Mouse (Mus musculus) liver, adult 2 months (tissue): ENCODE data around the gene Cdh23. TPM values are rescaled to one million over a fixed set of nuclear protein-coding genes. Genes with fewer than 3 reads are reported as not detected.

Experiments
- DNase-seq: peaks from one replicate; pipeline ENCODE4 v3.0.0-alpha.2; 2011; ENCODE audit warnings: low read depth, low spot score; ENCODE audit errors: extremely low read depth
- H3K27ac ChIP-seq: fragments of 200-500 bp; replicated peaks from 2 replicates; pipeline ENCODE4 v1.5.1; 2012; ENCODE audit warnings: low read depth, mild to moderate bottlenecking, control low read depth, inconsistent platforms, low read length; ENCODE audit not compliant: insufficient read depth
- H3K27me3 ChIP-seq: fragments of 200-500 bp; 2 replicates; pipeline ENCODE4 v1.6.1; 2012; ENCODE audit warnings: mild to moderate bottlenecking, moderate library complexity, low read length, inconsistent platforms; ENCODE audit not compliant: control insufficient read depth, insufficient read depth
- H3K36me3 ChIP-seq: fragments of 200-500 bp; 2 replicates; pipeline ENCODE4 v1.6.1; 2012; ENCODE audit warnings: low read length, inconsistent platforms; ENCODE audit not compliant: control insufficient read depth, insufficient read depth
- H3K4me1 ChIP-seq: fragments of 200-500 bp; 2 replicates; pipeline ENCODE4 v1.6.1; 2011; ENCODE audit warnings: low read length; ENCODE audit not compliant: control insufficient read depth, insufficient read depth
- H3K4me3 ChIP-seq: fragments of 200-500 bp; 2 replicates; pipeline ENCODE4 v1.5.1; 2011; ENCODE audit warnings: low read depth, mild to moderate bottlenecking, control low read depth, low read length, moderate library complexity; ENCODE audit not compliant: insufficient read depth
- H3K79me2 ChIP-seq: fragments of 200-500 bp; 2 replicates; pipeline ENCODE4 v1.6.1; 2012; ENCODE audit warnings: inconsistent platforms, mild to moderate bottlenecking, low read length, moderate library complexity; ENCODE audit not compliant: control insufficient read depth, insufficient read depth
- H3K9ac ChIP-seq: fragments of 200-500 bp; 2 replicates; pipeline ENCODE4 v1.6.1; 2012; ENCODE audit warnings: low read depth, mild to moderate bottlenecking, control low read depth, inconsistent platforms, low read length
- CTCF ChIP-seq: fragments of 200-500 bp; IDR thresholded peaks from 2 replicates; pipeline ENCODE4 v1.5.1; 2011; ENCODE audit warnings: low read depth, low read length, control low read depth
- POLR2A ChIP-seq: fragments of 200-500 bp; IDR thresholded peaks from 2 replicates; pipeline ENCODE4 v1.6.1; 2011; ENCODE audit warnings: low read length, control low read depth; ENCODE audit not compliant: insufficient read depth; ENCODE audit errors: extremely low read depth
- WGBS: fragments of 180-500 bp; shearing (Covaris S2); methylation state at CpG from one replicate; pipeline ENCODE4 v1.1.7; 2018; 5-methylcytosine and 5-hydroxymethylcytosine counted together
- polyA plus RNA-seq: library from polyadenylated mRNA; depleted of rRNA; stranded (reverse); fragments of >200 nt; gene quantifications from 2 replicates; pipeline ENCODE4 v1.2.3, GENCODE M21; 2012
- total RNA-seq: library from RNA; depleted of rRNA; stranded (reverse); fragments of >200 nt; gene quantifications from 2 replicates; pipeline ENCODE4 v1.2.3, GENCODE M21; 2014

Gene Cdh23
- total and polyA plus RNA-seq, 2 experiments: not detected

- H3K4me1 ChIP-seq: no peaks in the 10 kb centered on the region
- no peaks in the 10 kb centered on the region for H3K36me3 ChIP-seq
- H3K27me3 ChIP-seq: no peaks in the 10 kb centered on the region
- TF ChIP-seq CTCF: no peak
- TF ChIP-seq POLR2A: no peak
- H3K27ac ChIP-seq: no peak overlapping the region
- no peaks in the 10 kb centered on the region for H3K79me2 ChIP-seq
- DNase-seq: no peak
- no peak overlapping the region for H3K4me3 ChIP-seq
- 81% methylated on average over 5 of the region's 5 CpGs for WGBS
- no peak overlapping the region for H3K9ac ChIP-seq
Measured at GRCm38 (mm10) chr10:60395605-60396004, 300.7 kb downstream of the Cdh23 start.

- no peak overlapping the region for H3K9ac ChIP-seq
Measured at GRCm38 (mm10) chr10:60394936-60395335, 301.4 kb downstream of the Cdh23 start.

GRCm38 (mm10) chr10:60391661-60392060, 304.6 kb downstream of the Cdh23 start:
- Histone ChIP-seq H3K27ac (no peak overlapping the region), H3K9ac (no peak overlapping the region), H3K27me3 (no peaks in the 10 kb centered on the region), H3K36me3 (no peaks in the 10 kb centered on the region), H3K4me1 (peaks cover 3% of the 10 kb centered on the region; the same call in 1 of the 2 replicates), H3K79me2 (no peaks in the 10 kb centered on the region), H3K4me3 (no peak overlapping the region)
- 94% methylated on average over 9 of the region's 9 CpGs for WGBS
- no peak for TF ChIP-seq CTCF
- TF ChIP-seq POLR2A: no peak
- no peak for DNase-seq

More at GRCm38 (mm10) chr10:60394936-60395335, 301.4 kb downstream of the Cdh23 start:
- H3K4me3 ChIP-seq: no peak overlapping the region
- H3K27ac ChIP-seq: no peak overlapping the region
- 76% methylated on average over 7 of the region's 7 CpGs for WGBS
- no peak for DNase-seq
- no peaks in the 10 kb centered on the region for H3K79me2 ChIP-seq
- TF ChIP-seq POLR2A (no peak), CTCF (no peak)
- H3K27me3 ChIP-seq: no peaks in the 10 kb centered on the region
- H3K36me3 ChIP-seq: no peaks in the 10 kb centered on the region
- H3K4me1 ChIP-seq: no peaks in the 10 kb centered on the region

DNA sequence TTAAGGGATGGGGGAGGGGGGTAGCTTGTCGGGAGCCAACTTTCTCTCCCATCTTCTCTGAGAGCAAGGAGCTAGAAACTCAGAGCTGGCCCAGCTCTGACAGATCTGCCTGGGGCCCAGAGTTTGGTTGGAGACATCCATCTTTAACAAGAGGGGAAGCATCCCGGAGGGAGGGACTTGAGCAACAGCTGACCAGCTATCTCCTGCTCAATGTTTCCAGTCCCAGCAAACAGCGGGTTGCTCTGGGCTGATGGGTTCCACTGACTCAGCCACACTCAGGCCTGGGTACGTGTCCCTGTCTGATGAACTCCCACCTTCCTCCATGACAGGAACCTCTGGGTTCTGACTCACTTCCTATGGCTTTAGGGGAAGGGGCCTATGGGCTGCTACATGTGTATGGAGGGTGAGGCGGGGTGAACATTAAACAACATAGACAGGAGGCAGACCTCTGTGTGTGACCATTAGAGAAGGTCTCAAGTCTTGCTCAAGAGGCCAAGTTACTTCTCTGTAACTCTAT, 305.3 kb downstream of the Cdh23 start:
- Histone ChIP-seq H3K9ac (no peak overlapping the region), H3K79me2 (no peaks in the 10 kb centered on the region), H3K4me3 (no peak overlapping the region), H3K27ac (no peak overlapping the region), H3K27me3 (no peaks in the 10 kb centered on the region), H3K4me1 (peaks cover 3% of the 10 kb centered on the region; the same call in 1 of the 2 replicates), H3K36me3 (no peaks in the 10 kb centered on the region)
- TF ChIP-seq POLR2A (no peak), CTCF (no peak)
- WGBS: 78% methylated on average over 5 of the region's 5 CpGs
- no peak for DNase-seq

DNA sequence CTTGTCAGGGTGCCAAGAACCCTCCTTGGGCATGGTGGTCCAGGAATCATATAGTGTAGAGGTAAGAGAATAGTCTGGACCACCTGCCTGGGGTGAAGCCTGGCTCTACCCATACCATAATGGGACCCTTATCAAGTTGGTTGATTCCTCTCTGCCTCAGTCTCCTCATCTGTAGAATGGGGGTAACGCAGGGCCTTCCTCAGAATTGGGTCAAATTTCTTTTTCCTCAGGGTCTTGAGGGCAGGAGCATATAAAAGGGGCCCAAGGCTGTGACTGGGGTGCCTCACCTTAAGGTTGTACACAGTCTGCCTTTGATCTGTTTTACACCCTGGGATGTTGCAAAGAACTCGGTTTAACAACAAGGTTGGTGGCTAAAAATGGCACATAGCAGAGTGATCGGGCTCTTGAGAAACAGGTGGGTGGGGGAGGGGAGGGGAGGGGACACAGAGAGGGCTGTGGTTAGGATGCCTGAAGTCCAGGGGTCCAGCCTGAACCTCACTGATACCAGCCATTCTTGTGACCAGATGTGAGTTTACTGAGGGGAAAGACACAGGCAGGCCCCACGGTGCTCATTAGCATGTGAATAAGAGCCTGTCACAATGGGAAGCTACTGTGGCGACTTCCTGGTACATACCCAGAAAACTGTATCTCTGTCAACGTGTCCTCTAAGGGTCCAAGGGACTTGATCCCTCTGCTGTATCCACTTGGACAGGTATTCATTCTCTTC, 305.9 kb downstream of the Cdh23 start:
- H3K27ac ChIP-seq: no peak overlapping the region
- peaks cover 3% of the 10 kb centered on the region; the same call in 1 of the 2 replicates for H3K4me1 ChIP-seq
- no peak overlapping the region for H3K4me3 ChIP-seq
- TF ChIP-seq POLR2A (no peak), CTCF (no peak)
- DNase-seq: no peak
- H3K9ac ChIP-seq: no peak overlapping the region
- WGBS: 62% methylated on average over 6 of the region's 6 CpGs
- no peaks in the 10 kb centered on the region for H3K27me3 ChIP-seq
- H3K36me3 ChIP-seq: no peaks in the 10 kb centered on the region
- no peaks in the 10 kb centered on the region for H3K79me2 ChIP-seq

DNA sequence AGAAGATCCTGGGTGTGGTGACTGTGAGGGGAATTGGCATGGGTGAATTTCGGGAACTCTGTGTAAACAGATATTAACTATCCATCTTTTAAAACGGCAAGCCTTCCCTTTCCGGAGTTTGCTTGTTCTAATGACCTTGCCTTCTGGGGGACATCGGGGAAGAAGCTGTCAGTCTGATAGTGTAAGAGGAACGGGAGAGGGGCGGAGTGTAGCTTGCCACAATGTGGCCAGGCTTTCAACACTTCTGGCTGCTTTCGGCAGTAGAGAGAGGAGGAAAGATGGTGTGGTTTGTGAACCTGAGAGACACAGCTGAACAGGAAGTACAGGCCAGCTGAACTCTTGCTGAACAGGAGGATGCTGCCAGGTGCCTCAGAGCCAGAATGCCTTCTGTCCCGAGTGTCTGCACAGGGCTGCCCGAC, 306.8 kb downstream of the Cdh23 start:
- Histone ChIP-seq H3K27ac (no peak overlapping the region), H3K36me3 (no peaks in the 10 kb centered on the region), H3K4me3 (no peak overlapping the region), H3K9ac (no peak overlapping the region), H3K4me1 (peaks cover 3% of the 10 kb centered on the region; the same call in 1 of the 2 replicates), H3K27me3 (no peaks in the 10 kb centered on the region), H3K79me2 (no peaks in the 10 kb centered on the region)
- TF ChIP-seq POLR2A (no peak), CTCF (no peak)
- 21% methylated on average over 9 of the region's 9 CpGs for WGBS
- no peak for DNase-seq
